Mouse (Mus musculus) MEL (cell line): ENCODE measurements around the gene Zbtb14. TPM values are rescaled to one million over a fixed set of nuclear protein-coding genes. Genes with fewer than 3 reads are reported as not detected.
A peak's percentile ranks its signal among the peaks of the same experiment; 100 is the strongest.

Experiments
- DNase-seq: peaks from one replicate; pipeline ENCODE4 v3.0.0; 2011; ENCODE audit warnings: low read depth, low spot score
- H3K27ac ChIP-seq: 2 replicates; pipeline ENCODE4 v1.5.1; 2012; ENCODE audit warnings: low read depth, mild to moderate bottlenecking, control low read depth, low read length, moderate library complexity; ENCODE audit not compliant: control insufficient read depth
- H3K27me3 ChIP-seq, 2 experiments: fragments of 150-350 bp in 1 of 2; sonication (generic) in 1 of 2; 2 replicates each; pipeline ENCODE4 v1.6.1; 2012; ENCODE audit warnings: low read length in 2 of 2, mild to moderate bottlenecking in 2 of 2, improper control_type of control experiment in 1 of 2, moderate library complexity in 1 of 2; ENCODE audit not compliant: insufficient read depth in 2 of 2, control insufficient read depth in 1 of 2
- H3K36me3 ChIP-seq, 2 experiments: 2 replicates each; pipeline ENCODE4 v1.6.1; 2012 to 2014; ENCODE audit warnings: low read length in 2 of 2, improper control_type of control experiment in 1 of 2, inconsistent platforms in 1 of 2, mild to moderate bottlenecking in 1 of 2; ENCODE audit not compliant: insufficient read depth in 2 of 2, control insufficient read depth in 1 of 2
- H3K4me1 ChIP-seq, 2 experiments: fragments of 150-350 bp in 1 of 2; sonication (generic) in 1 of 2; 2 replicates each; pipeline ENCODE4 v1.6.1; 2012; ENCODE audit warnings: low read length in 2 of 2, improper control_type of control experiment in 1 of 2, mild to moderate bottlenecking in 1 of 2; ENCODE audit not compliant: insufficient read depth in 2 of 2, control insufficient read depth in 1 of 2
- H3K4me3 ChIP-seq, 2 experiments: fragments of 150-350 bp in 1 of 2; sonication (generic) in 1 of 2; 2 replicates each; pipeline ENCODE4 v1.5.1; 2012; ENCODE audit warnings: low read depth in 2 of 2, low read length in 2 of 2, mild to moderate bottlenecking in 2 of 2, moderate library complexity in 2 of 2, control low read depth in 1 of 2, improper control_type of control experiment in 1 of 2; ENCODE audit not compliant: control insufficient read depth in 1 of 2, insufficient read depth in 1 of 2
- H3K79me2 ChIP-seq: 2 replicates; pipeline ENCODE4 v1.6.1; 2012; ENCODE audit warnings: mild to moderate bottlenecking, low read length, moderate library complexity; ENCODE audit not compliant: control insufficient read depth, poor library complexity, insufficient read depth
- H3K9ac ChIP-seq: 2 replicates; pipeline ENCODE4 v1.6.1; 2012; ENCODE audit warnings: low read depth, mild to moderate bottlenecking, control low read depth, low read length, moderate library complexity; ENCODE audit not compliant: control insufficient read depth, poor library complexity, severe bottlenecking
- H3K9me3 ChIP-seq: fragments of 150-350 bp; sonication (generic); replicated peaks from 2 replicates; pipeline ENCODE4 v1.6.1; 2012; ENCODE audit warnings: mild to moderate bottlenecking, low read length, improper control_type of control experiment, moderate library complexity; ENCODE audit not compliant: insufficient read depth
- BHLHE40 ChIP-seq: IDR thresholded peaks from 2 replicates; pipeline ENCODE4 v1.6.1; 2012; ENCODE audit warnings: low read depth, mild to moderate bottlenecking, inconsistent platforms, low read length, improper control_type of control experiment, borderline replicate concordance
- CHD1 ChIP-seq: IDR thresholded peaks from 2 replicates; pipeline ENCODE4 v1.6.1; 2012; ENCODE audit warnings: low read depth, mild to moderate bottlenecking, inconsistent platforms, low read length, improper control_type of control experiment
- CHD2 ChIP-seq: IDR thresholded peaks from 2 replicates; pipeline ENCODE4 v1.6.1; 2011; ENCODE audit warnings: low read length, improper control_type of control experiment
- CTCF ChIP-seq, 3 experiments: IDR thresholded peaks in 2 of 3; conservative IDR thresholded peaks in 1 of 3; 2 replicates each; pipeline ENCODE4 v1.5.1; 2011 to 2012; ENCODE audit warnings: low read length in 3 of 3, low read depth in 2 of 3, mild to moderate bottlenecking in 2 of 3, improper control_type of control experiment in 1 of 3, inconsistent platforms in 1 of 3, mixed read lengths in 1 of 3, moderate library complexity in 1 of 3; ENCODE audit not compliant: control insufficient read depth in 1 of 3, insufficient read depth in 1 of 3, poor library complexity in 1 of 3, severe bottlenecking in 1 of 3
- E2F4 ChIP-seq: IDR thresholded peaks from 2 replicates; pipeline ENCODE4 v1.6.1; 2011; ENCODE audit warnings: low read depth, low read length, improper control_type of control experiment, borderline replicate concordance
- ELF1 ChIP-seq: IDR thresholded peaks from 2 replicates; pipeline ENCODE4 v1.6.1; 2014; ENCODE audit warnings: low read depth, mild to moderate bottlenecking, inconsistent platforms, low read length, improper control_type of control experiment, moderate library complexity
- GATA1 ChIP-seq: IDR thresholded peaks from 2 replicates; pipeline ENCODE4 v1.6.1; 2011; ENCODE audit warnings: low read depth, low read length, improper control_type of control experiment
- HCFC1 ChIP-seq: IDR thresholded peaks from 2 replicates; pipeline ENCODE4 v1.6.1; 2012; ENCODE audit warnings: low read depth, mild to moderate bottlenecking, inconsistent platforms, low read length, improper control_type of control experiment, moderate library complexity
- JUND ChIP-seq: IDR thresholded peaks from 2 replicates; pipeline ENCODE4 v1.6.1; 2011; ENCODE audit warnings: low read depth, mild to moderate bottlenecking, improper control_type of control experiment, low read length
- MAFK ChIP-seq: IDR thresholded peaks from 2 replicates; pipeline ENCODE4 v1.6.1; 2011; ENCODE audit warnings: low read depth, mild to moderate bottlenecking, low read length, improper control_type of control experiment, borderline replicate concordance
- MAX ChIP-seq: IDR thresholded peaks from 2 replicates; pipeline ENCODE4 v1.6.1; 2011; ENCODE audit warnings: low read length, improper control_type of control experiment
- MAZ ChIP-seq: IDR thresholded peaks from 2 replicates; pipeline ENCODE4 v1.6.1; 2012; ENCODE audit warnings: low read depth, mild to moderate bottlenecking, inconsistent platforms, low read length, improper control_type of control experiment
- MXI1 ChIP-seq: IDR thresholded peaks from 2 replicates; pipeline ENCODE4 v1.6.1; 2011; ENCODE audit warnings: mild to moderate bottlenecking, low read depth, low read length, improper control_type of control experiment
- MYC ChIP-seq: IDR thresholded peaks from 2 replicates; pipeline ENCODE4 v1.6.1; 2011; ENCODE audit warnings: low read depth, mild to moderate bottlenecking, low read length, improper control_type of control experiment, moderate library complexity
- NELFE ChIP-seq: IDR thresholded peaks from 2 replicates; pipeline ENCODE4 v1.6.1; 2011; ENCODE audit warnings: low read depth, low read length, improper control_type of control experiment
- NRF1 ChIP-seq: IDR thresholded peaks from 2 replicates; pipeline ENCODE4 v1.6.1; 2014; ENCODE audit warnings: low read depth, mild to moderate bottlenecking, inconsistent platforms, low read length, improper control_type of control experiment, moderate library complexity; ENCODE audit not compliant: poor library complexity, insufficient read depth, severe bottlenecking
- POLR2A ChIP-seq, 2 experiments: IDR thresholded peaks; 2 replicates each; pipeline ENCODE4 v1.6.1; 2011 to 2012; ENCODE audit warnings: low read length in 2 of 2, mild to moderate bottlenecking in 2 of 2, control low read depth in 1 of 2, improper control_type of control experiment in 1 of 2, low read depth in 1 of 2, moderate library complexity in 1 of 2; ENCODE audit not compliant: control insufficient read depth in 1 of 2, insufficient read depth in 1 of 2, poor library complexity in 1 of 2
- POLR2AphosphoS2 ChIP-seq: IDR thresholded peaks from 2 replicates; pipeline ENCODE4 v1.6.1; 2011; ENCODE audit warnings: low read length, improper control_type of control experiment
- POLR2AphosphoS5 ChIP-seq: IDR thresholded peaks from 2 replicates; pipeline ENCODE4 v1.6.1; 2012; ENCODE audit warnings: low read depth, borderline replicate concordance, mild to moderate bottlenecking, inconsistent platforms, low read length, moderate library complexity, mixed read lengths
- RAD21 ChIP-seq: IDR thresholded peaks from 2 replicates; pipeline ENCODE4 v1.6.1; 2011; ENCODE audit warnings: mild to moderate bottlenecking, low read depth, low read length, improper control_type of control experiment
- SIN3A ChIP-seq: IDR thresholded peaks from 2 replicates; pipeline ENCODE4 v1.6.1; 2012; ENCODE audit warnings: low read length, improper control_type of control experiment, inconsistent platforms
- TAL1 ChIP-seq: IDR thresholded peaks from 2 replicates; pipeline ENCODE4 v1.6.1; 2012; ENCODE audit warnings: mild to moderate bottlenecking, inconsistent platforms, low read length, moderate library complexity, mixed read lengths
- TCF12 ChIP-seq: IDR thresholded peaks from 2 replicates; pipeline ENCODE4 v1.6.1; 2014; ENCODE audit warnings: low read depth, mild to moderate bottlenecking, inconsistent platforms, low read length, improper control_type of control experiment, moderate library complexity
- UBTF ChIP-seq: IDR thresholded peaks from 2 replicates; pipeline ENCODE4 v1.6.1; 2012; ENCODE audit warnings: low read depth, mild to moderate bottlenecking, inconsistent platforms, low read length, improper control_type of control experiment, moderate library complexity, borderline replicate concordance; ENCODE audit not compliant: insufficient read depth
- USF1 ChIP-seq: IDR thresholded peaks from 2 replicates; pipeline ENCODE4 v1.6.1; 2014; ENCODE audit warnings: low read depth, mild to moderate bottlenecking, inconsistent platforms, low read length, improper control_type of control experiment, moderate library complexity
- ZKSCAN1 ChIP-seq: IDR thresholded peaks from 2 replicates; pipeline ENCODE4 v1.6.1; 2012; ENCODE audit warnings: low read depth, mild to moderate bottlenecking, inconsistent platforms, low read length, improper control_type of control experiment, moderate library complexity
- ZNF384 ChIP-seq: IDR thresholded peaks from 2 replicates; pipeline ENCODE4 v1.6.1; 2012; ENCODE audit warnings: low read depth, mild to moderate bottlenecking, inconsistent platforms, low read length, improper control_type of control experiment
- polyA plus RNA-seq, 2 experiments: library from polyadenylated mRNA; stranded (reverse) in 1 of 2; unstranded in 1 of 2; fragments of >175 nt in 1 of 2; fragments of >200 nt in 1 of 2; gene quantifications; 2 replicates each; pipeline versions ENCODE4 v1.2.1 to v1.2.4; 2012; ENCODE audit warnings: low replicate concordance in 2 of 2, low read depth in 1 of 2; ENCODE audit not compliant: insufficient read length in 2 of 2, insufficient read depth in 1 of 2, missing spikeins in 1 of 2
- total RNA-seq: library from RNA; depleted of rRNA; stranded (reverse); fragments of 300-350 nt; gene quantifications from 2 replicates; pipeline ENCODE4 v1.2.3, GENCODE M21; 2012; rRNA removed

The Zbtb14 gene
- total RNA-seq, result 8.7 and 9.0 TPM in 2 replicates
- 10 to 100 TPM in 1 of 2 experiments, not detected in 1; 11.9 TPM for polyA plus RNA-seq

- peak; percentile 76 for TF ChIP-seq NRF1
- TF ChIP-seq POLR2A (IDR thresholded peaks at IDR 0.05; ENCODE audit: control insufficient read depth in 1 of 2, insufficient read depth in 1 of 2, low read depth in 1 of 2, low read length in 2 of 2, poor library complexity in 1 of 2), result peak; percentile 46 to 63; a peak in 2 of 4 replicates
- peak; percentile 56; the same call in 1 of the 2 replicates for TF ChIP-seq NELFE
- TF ChIP-seq CHD1, result no peak
- TF ChIP-seq TAL1, result no peak
- peak; percentile 52; the same call in 1 of the 2 replicates for TF ChIP-seq MYC
- no peak for TF ChIP-seq POLR2AphosphoS5
- no peak for TF ChIP-seq CHD2
- 0 out of 2 replicates have a peak, but pooled peaks have one; percentile 24 for TF ChIP-seq ELF1
- TF ChIP-seq UBTF, result no peak
- TF ChIP-seq MAX, result no peak; the same call in 1 of the 2 replicates
- TF ChIP-seq SIN3A, result peak; percentile 38
- no peak for TF ChIP-seq POLR2AphosphoS2
- peak; percentile 51; the same call in 1 of the 2 replicates for TF ChIP-seq E2F4
- TF ChIP-seq JUND, result no peak
- TF ChIP-seq MAZ, result peak; percentile 93; the same call in 1 of the 2 replicates
- no peak for TF ChIP-seq USF1
- TF ChIP-seq ZNF384, result no peak
- TF ChIP-seq RAD21, result no peak
- TF ChIP-seq MXI1, result no peak
- TF ChIP-seq MAFK, result no peak
- peak; percentile 37 for TF ChIP-seq BHLHE40
- 0 out of 2 replicates have a peak, but pooled peaks have one; percentile 10 for TF ChIP-seq TCF12
- no peak for TF ChIP-seq GATA1
- TF ChIP-seq HCFC1, result peak; percentile 57; the same call in 1 of the 2 replicates
- TF ChIP-seq CTCF (IDR thresholded peaks at IDR 0.05 in 2 of 3, conservative IDR thresholded peaks at IDR 0.05 in 1 of 3; ENCODE audit: control insufficient read depth in 1 of 3, insufficient read depth in 1 of 3, low read depth in 2 of 3, low read length in 3 of 3, poor library complexity in 1 of 3, severe bottlenecking in 1 of 3), result no peak
- TF ChIP-seq ZKSCAN1, result no peak
- no peaks in the 10 kb centered on the region for H3K27me3 ChIP-seq
- peak within 1 kb of the TSS; percentile 98 for H3K9ac ChIP-seq
- peak; percentile 97 for DNase-seq
- peak within 1 kb of the TSS; percentile 91 for H3K27ac ChIP-seq
- H3K9me3 ChIP-seq, result no peaks in the 10 kb centered on the region
- peaks cover 2 to 13% of the 10 kb centered on the region in 2 experiments; a peak in 2 of 4 replicates for H3K4me1 ChIP-seq
- peak within 1 kb of the TSS; percentile 84 to 96 for H3K4me3 ChIP-seq
- H3K36me3 ChIP-seq, result peaks cover 2 to 10% of the 10 kb centered on the region in 2 experiments; a peak in 3 of 4 replicates
- peaks cover 22% of the 10 kb centered on the region for H3K79me2 ChIP-seq
Observed at GRCm38 (mm10) chr17:69382511-69383100, at the start of gene Zbtb14. TSS of gene Zbtb14 (plus strand) at chr17:69383050.
